Mouse (Mus musculus): ENCODE results near the gene Smok3a. TPM values are rescaled to one million over a fixed set of nuclear protein-coding genes. Genes with fewer than 3 reads are reported as not detected.
"Not testable (repeated sequence)": the region's sequence is repeated elsewhere in the genome, so short reads cannot be mapped to it uniquely, and the experiment has no call there.

Smok3a gene
- total RNA-seq (2014; fragmentation: Nextera tagmentation) (not detected in 2 replicates), total RNA-seq (2017) (not detected in 2 replicates)

DNA sequence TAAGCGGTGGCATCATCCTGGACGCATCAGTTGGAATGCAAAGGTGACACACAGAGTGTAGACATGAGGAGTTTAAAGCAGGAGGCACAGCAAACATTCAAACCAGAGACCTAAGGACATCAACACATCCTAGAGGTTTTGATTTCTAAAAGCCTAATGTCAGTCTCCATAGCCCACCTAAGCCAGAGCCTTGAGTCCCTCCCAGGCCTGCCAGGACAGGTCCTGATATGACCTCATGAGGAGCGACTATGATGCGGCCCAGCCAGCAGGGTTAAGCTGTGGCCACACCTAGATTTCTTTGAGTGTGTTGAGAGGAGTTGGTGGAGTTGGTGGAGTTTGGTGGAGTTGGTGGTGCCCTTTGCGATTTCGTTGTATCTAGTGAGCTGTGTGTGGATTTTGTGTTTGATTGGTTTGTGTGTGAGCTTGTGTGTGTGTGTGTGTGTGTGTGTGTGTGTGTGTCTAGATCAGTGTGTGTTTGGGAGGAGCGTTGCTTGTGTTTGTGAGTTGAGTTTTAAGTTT, at the start of gene Smok3a, which contains the start of gene Smok3b:
Gene Smok3a (plus strand): TSS at position 301 of the 519 bp plus-strand sequence.
Gene Smok3b (plus strand): TSS at position 469 of the 519 bp plus-strand sequence.
- ATAC-seq (replicated peaks; ENCODE audit: poor library complexity, severe bottlenecking) = not testable (repeated sequence)

GRCm38 (mm10) chr5:137973161-137973560, 47.9 kb upstream of the Smok3a start:
- no peak for ATAC-seq (replicated peaks; ENCODE audit: poor library complexity, severe bottlenecking)

- no peak for ATAC-seq (replicated peaks; ENCODE audit: poor library complexity, severe bottlenecking)
Observed at GRCm38 (mm10) chr5:137973738-137974137, 47.3 kb upstream of the Smok3a start.

DNA sequence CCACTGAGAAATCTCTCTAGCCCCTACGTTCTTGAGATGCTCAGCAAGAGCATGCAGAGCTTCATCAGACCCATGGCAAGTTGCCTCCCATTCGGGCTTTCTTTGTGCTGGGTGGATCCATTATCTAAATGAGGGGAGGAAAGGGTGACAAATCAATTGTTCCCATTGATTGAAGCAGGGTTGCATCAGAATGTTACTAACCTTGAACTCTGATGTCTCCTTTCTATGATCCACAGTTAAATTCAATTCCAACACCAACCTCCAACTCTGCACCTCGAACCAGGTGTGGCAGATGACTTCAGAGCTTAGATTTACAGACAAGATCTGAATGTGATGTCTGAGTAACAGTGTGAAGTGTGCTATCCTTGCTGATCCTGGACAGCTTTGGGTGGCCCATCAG, 46.3 kb upstream of the Smok3a start:
- ATAC-seq (replicated peaks; ENCODE audit: poor library complexity, severe bottlenecking) = no peak

- ATAC-seq (replicated peaks; ENCODE audit: poor library complexity, severe bottlenecking) = no peak
Observed at GRCm38 (mm10) chr5:137975434-137975833, 45.6 kb upstream of the Smok3a start.

DNA sequence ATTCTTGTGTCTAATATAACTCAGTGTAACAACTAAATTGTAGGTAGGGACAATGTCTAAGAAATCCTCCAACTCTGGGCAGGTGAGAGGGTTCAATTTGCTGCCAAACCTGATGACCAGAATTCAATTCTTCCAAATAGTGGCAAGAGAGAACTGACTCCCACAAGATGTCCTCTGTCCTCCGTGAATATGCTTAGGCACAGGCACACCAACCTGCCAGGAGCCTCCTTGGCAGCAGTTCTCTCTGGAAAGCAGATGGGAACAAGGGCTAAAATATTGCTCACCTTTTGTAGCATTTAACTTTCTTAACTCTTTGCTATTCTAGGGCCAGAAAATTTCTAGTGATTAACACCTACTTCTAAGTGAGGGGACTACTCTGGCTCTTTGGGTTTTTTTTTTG, 43.8 kb upstream of the Smok3a start:
- no peak for ATAC-seq (replicated peaks; ENCODE audit: poor library complexity, severe bottlenecking)

- ATAC-seq (replicated peaks; ENCODE audit: poor library complexity, severe bottlenecking) = no peak
Observed at GRCm38 (mm10) chr5:137979081-137979480, 42.0 kb upstream of the Smok3a start.

GRCm38 (mm10) chr5:137981300-137981699, 39.8 kb upstream of the Smok3a start, which contains the start of gene Azgp1:
Gene Azgp1 (plus strand): TSS chr5:137981520.
- ATAC-seq (replicated peaks; ENCODE audit: poor library complexity, severe bottlenecking) = no peak

- ATAC-seq (replicated peaks; ENCODE audit: poor library complexity, severe bottlenecking) = no peak
Observed at GRCm38 (mm10) chr5:137986351-137986750, 34.7 kb upstream of the Smok3a start.

DNA sequence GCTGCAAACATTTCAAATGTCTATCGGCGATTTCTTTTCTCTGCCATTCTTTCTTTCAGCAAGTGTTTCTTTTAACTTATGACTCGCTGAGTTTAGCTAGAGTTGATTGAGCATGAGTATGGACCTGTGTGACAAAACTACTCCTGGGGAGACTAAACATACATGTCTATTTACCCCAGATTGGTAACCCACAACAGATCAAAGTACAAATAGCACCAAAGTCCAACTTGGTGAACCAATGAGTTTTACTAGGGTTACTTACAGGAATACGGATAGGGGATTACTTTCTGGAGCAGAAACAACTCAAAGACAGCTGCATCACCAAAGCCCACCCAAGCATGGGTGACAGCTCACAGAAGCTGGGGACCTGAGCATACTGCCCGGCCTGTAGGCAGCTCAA, 11.6 kb upstream of the Smok3a start:
- no peak for ATAC-seq (replicated peaks; ENCODE audit: poor library complexity, severe bottlenecking)

- ATAC-seq (replicated peaks; ENCODE audit: poor library complexity, severe bottlenecking) = no peak
Observed at GRCm38 (mm10) chr5:138012382-138012781, 8.7 kb upstream of the Smok3a start.

GRCm38 (mm10) chr5:138016530-138016929, 4.5 kb upstream of the Smok3a start:
- no peak for ATAC-seq (replicated peaks; ENCODE audit: poor library complexity, severe bottlenecking)

DNA sequence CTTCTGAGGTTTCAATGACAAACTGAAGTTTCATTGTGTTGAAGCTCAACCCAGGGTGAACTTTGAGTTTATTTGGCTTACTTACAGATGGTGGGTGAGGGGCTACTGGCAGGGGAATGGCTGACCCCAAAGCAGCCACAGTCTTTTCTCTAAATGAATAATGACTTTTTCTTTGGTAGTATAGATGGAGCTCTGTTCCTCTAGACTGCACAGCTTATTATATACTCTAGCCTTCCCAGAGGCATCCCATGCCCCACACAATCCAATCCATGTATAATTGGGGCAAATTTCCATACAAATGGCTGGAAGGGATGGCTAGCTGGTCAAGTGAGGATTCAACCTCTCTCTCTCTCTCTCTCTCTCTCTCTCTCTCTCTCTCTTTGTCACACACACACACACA, 4.1 kb upstream of the Smok3a start:
- ATAC-seq (replicated peaks; ENCODE audit: poor library complexity, severe bottlenecking) = no peak

- ATAC-seq (replicated peaks; ENCODE audit: poor library complexity, severe bottlenecking) = not testable (repeated sequence)
Observed at GRCm38 (mm10) chr5:138019577-138019976, 1.5 kb upstream of the Smok3a start.

DNA sequence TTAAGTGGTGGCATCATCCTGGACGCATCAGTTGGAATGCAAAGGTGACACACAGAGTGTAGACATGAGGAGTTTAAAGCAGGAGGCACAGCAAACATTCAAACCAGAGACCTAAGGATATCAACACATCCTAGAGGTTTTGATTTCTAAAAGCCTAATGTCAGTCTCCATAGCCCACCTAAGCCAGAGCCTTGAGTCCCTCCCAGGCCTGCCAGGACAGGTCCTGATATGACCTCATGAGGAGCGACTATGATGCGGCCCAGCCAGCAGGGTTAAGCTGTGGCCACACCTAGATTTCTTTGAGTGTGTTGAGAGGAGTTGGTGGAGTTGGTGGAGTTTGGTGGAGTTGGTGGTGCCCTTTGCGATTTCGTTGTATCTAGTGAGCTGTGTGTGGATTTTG, 31.8 kb downstream of the Smok3a start, which contains the start of gene Smok3c:
Gene Smok3c (plus strand): TSS at position 301 of the 400 bp plus-strand sequence.
- not testable (repeated sequence) for ATAC-seq (replicated peaks; ENCODE audit: poor library complexity, severe bottlenecking)

DNA sequence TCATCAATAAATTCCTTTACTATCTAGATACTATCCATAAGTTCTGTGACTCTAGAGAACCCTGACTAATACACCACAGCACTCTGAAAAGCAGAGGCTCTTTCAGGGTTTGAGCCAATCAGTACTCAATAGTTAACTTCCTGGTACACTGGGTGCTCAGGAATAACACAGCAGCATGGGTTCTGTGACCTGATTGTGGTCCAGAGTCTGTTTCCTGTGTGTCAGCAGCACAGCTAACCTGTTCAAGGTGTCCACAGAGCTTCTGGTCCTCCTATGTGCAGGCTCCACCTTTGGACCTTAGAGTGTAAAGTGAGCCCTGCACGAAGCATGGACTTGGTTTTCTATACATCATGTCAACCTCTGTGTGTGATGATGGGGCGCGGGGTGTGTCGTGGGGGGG, 52.7 kb downstream of the Smok3a start:
- ATAC-seq (replicated peaks; ENCODE audit: poor library complexity, severe bottlenecking) = no peak

GRCm38 (mm10) chr5:138075684-138076083, 54.6 kb downstream of the Smok3a start:
- no peak for ATAC-seq (replicated peaks; ENCODE audit: poor library complexity, severe bottlenecking)

DNA sequence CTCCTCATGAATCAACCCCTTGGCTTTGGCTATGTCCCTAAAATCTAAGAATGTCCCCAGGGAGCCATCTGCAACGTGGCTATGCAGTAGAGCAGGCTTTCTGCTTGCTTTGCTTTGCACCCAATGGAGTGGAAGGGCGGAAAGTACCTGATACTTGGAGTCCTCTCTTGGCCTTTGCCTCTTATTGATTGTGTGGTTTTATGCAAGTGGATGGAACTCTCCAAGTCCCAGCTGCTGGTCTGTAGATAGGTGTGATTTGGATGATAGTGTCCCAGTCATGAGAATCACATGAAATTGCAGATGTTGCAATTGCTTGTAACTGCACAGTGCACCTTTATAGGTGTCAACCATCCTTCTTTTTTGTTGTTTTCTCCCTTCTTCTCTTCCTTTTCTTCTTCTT, 55.1 kb downstream of the Smok3a start:
- ATAC-seq (replicated peaks; ENCODE audit: poor library complexity, severe bottlenecking) = no peak

GRCm38 (mm10) chr5:138080456-138080855, 59.4 kb downstream of the Smok3a start:
- ATAC-seq (replicated peaks; ENCODE audit: poor library complexity, severe bottlenecking) = no peak

GRCm38 (mm10) chr5:138081446-138081845, 60.4 kb downstream of the Smok3a start:
- ATAC-seq (replicated peaks; ENCODE audit: poor library complexity, severe bottlenecking) = no peak

GRCm38 (mm10) chr5:138083318-138083900, 62.3 kb downstream of the Smok3a start:
- ATAC-seq (replicated peaks; ENCODE audit: poor library complexity, severe bottlenecking) = no peak

DNA sequence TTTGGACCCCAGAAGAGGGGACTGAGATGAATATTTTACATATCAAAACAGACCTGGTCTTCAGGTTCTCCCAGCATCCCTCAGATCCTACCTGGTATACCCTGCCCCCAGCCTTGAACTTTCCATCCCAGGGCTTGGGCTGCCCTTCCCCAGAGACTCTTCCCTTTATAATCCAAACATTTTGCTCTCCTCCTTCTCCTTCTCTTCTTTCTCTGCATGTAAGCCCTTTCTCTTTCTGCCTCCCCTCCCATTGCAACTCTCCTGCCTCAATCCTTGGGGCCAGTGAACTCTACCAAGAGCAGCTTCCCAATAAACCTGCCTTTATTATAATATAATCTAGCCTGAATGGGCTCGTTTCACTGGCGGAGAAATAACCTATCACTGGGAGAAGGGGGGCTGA, 62.9 kb downstream of the Smok3a start:
- ATAC-seq (replicated peaks; ENCODE audit: poor library complexity, severe bottlenecking) = no peak

Data from granulocyte monocyte progenitor cell, adult 5-6 weeks (primary cell).